Mouse (Mus musculus): Measurements from ENCODE around the gene F2. TPM values are rescaled to one million over a fixed set of nuclear protein-coding genes. Genes with fewer than 3 reads are reported as not detected.
"Not testable (repeated sequence)": the region's sequence is repeated elsewhere in the genome, so short reads cannot be mapped to it uniquely, and the experiment has no call there.

F2 gene
- polyA plus RNA-seq, 1 experiment from 2014 or later, result 0.18 TPM

- no peak overlapping the region for H3K4me3 ChIP-seq (ENCODE audit: low read depth, low read length)
- no peak overlapping the region for H3K27ac ChIP-seq (ENCODE audit: low read depth)
- H3K9ac ChIP-seq (ENCODE audit: low read length), result no peak overlapping the region
- peak; percentile 41 for DNase-seq (ENCODE audit: low spot score)
- no peak overlapping the region for H3K4me2 ChIP-seq (ENCODE audit: low read length)
- no peak for ATAC-seq (replicated peaks; ENCODE audit: low FRiP score, low TSS enrichment, low read depth)
- H3K36me3 ChIP-seq (ENCODE audit: control insufficient read depth, insufficient read depth, low read length), result no peaks in the 10 kb centered on the region
- H3K4me1 ChIP-seq (replicated peaks; ENCODE audit: control insufficient read depth, insufficient read depth, low read length), result no peaks in the 10 kb centered on the region
- H3K27me3 ChIP-seq (replicated peaks; ENCODE audit: control insufficient read depth, insufficient read depth, low read length), result no peaks in the 10 kb centered on the region
- 81% methylated on average over 18 of the region's 18 CpGs for WGBS
- no peaks in the 10 kb centered on the region for H3K9me3 ChIP-seq (ENCODE audit: control insufficient read depth, low read length)
Measured at GRCm38 (mm10) chr2:91629682-91630081, 6.5 kb downstream of the F2 start.

- no peak for ATAC-seq (replicated peaks; ENCODE audit: low FRiP score, low TSS enrichment, low read depth)
- Histone ChIP-seq H3K4me3 (ENCODE audit: low read depth, low read length) (no peak overlapping the region), H3K36me3 (ENCODE audit: control insufficient read depth, insufficient read depth, low read length) (peaks cover 2% of the 10 kb centered on the region; the same call in 1 of the 2 replicates), H3K27ac (ENCODE audit: low read depth) (no peak overlapping the region), H3K4me2 (ENCODE audit: low read length) (no peak overlapping the region), H3K9me3 (ENCODE audit: control insufficient read depth, low read length) (no peaks in the 10 kb centered on the region), H3K9ac (ENCODE audit: low read length) (no peak overlapping the region), H3K27me3 (replicated peaks; ENCODE audit: control insufficient read depth, insufficient read depth, low read length) (no peaks in the 10 kb centered on the region), H3K4me1 (replicated peaks; ENCODE audit: control insufficient read depth, insufficient read depth, low read length) (no peaks in the 10 kb centered on the region)
- no peak for DNase-seq (ENCODE audit: low spot score)
- 88% methylated on average over 8 of the region's 8 CpGs for WGBS
Measured at GRCm38 (mm10) chr2:91628171-91628570, 8.0 kb downstream of the F2 start.

- DNase-seq (ENCODE audit: low spot score), result no peak
- ATAC-seq (replicated peaks; ENCODE audit: low FRiP score, low TSS enrichment, low read depth), result no peak
- 76% methylated on average over 5 of the region's 5 CpGs for WGBS
- Histone ChIP-seq H3K27me3 (replicated peaks; ENCODE audit: control insufficient read depth, insufficient read depth, low read length) (no peaks in the 10 kb centered on the region), H3K9me3 (ENCODE audit: control insufficient read depth, low read length) (no peaks in the 10 kb centered on the region), H3K4me3 (ENCODE audit: low read depth, low read length) (no peak overlapping the region), H3K4me2 (ENCODE audit: low read length) (no peak overlapping the region), H3K36me3 (ENCODE audit: control insufficient read depth, insufficient read depth, low read length) (peaks cover 9% of the 10 kb centered on the region), H3K9ac (ENCODE audit: low read length) (no peak overlapping the region), H3K27ac (ENCODE audit: low read depth) (no peak overlapping the region), H3K4me1 (replicated peaks; ENCODE audit: control insufficient read depth, insufficient read depth, low read length) (no peaks in the 10 kb centered on the region)
Measured at GRCm38 (mm10) chr2:91627486-91627885, 8.7 kb downstream of the F2 start.

- DNase-seq (ENCODE audit: low spot score); H3K27ac ChIP-seq (ENCODE audit: low read depth); H3K9ac ChIP-seq (ENCODE audit: low read length); H3K9me3 ChIP-seq (ENCODE audit: control insufficient read depth, low read length); H3K4me2 ChIP-seq (ENCODE audit: low read length); ATAC-seq (replicated peaks; ENCODE audit: low FRiP score, low TSS enrichment, low read depth); H3K4me1 ChIP-seq (replicated peaks; ENCODE audit: control insufficient read depth, insufficient read depth, low read length); H3K4me3 ChIP-seq (ENCODE audit: low read depth, low read length); H3K27me3 ChIP-seq (replicated peaks; ENCODE audit: control insufficient read depth, insufficient read depth, low read length): not testable (repeated sequence)
- 94% methylated on average over 7 of the region's 7 CpGs for WGBS
- H3K36me3 ChIP-seq (ENCODE audit: control insufficient read depth, insufficient read depth, low read length), result peaks cover 50% of the 10 kb centered on the region
Measured at GRCm38 (mm10) chr2:91623366-91623765, 12.8 kb downstream of the F2 start.

- H3K27ac ChIP-seq (ENCODE audit: low read depth), result no peak overlapping the region
- WGBS, result 94% methylated on average over 5 of the region's 5 CpGs
- no peaks in the 10 kb centered on the region for H3K4me1 ChIP-seq (replicated peaks; ENCODE audit: control insufficient read depth, insufficient read depth, low read length)
- no peak overlapping the region for H3K4me2 ChIP-seq (ENCODE audit: low read length)
- no peak overlapping the region for H3K4me3 ChIP-seq (ENCODE audit: low read depth, low read length)
- no peak overlapping the region for H3K9ac ChIP-seq (ENCODE audit: low read length)
- H3K36me3 ChIP-seq (ENCODE audit: control insufficient read depth, insufficient read depth, low read length), result peaks cover 60% of the 10 kb centered on the region
- no peaks in the 10 kb centered on the region for H3K9me3 ChIP-seq (ENCODE audit: control insufficient read depth, low read length)
- no peaks in the 10 kb centered on the region for H3K27me3 ChIP-seq (replicated peaks; ENCODE audit: control insufficient read depth, insufficient read depth, low read length)
- no peak for DNase-seq (ENCODE audit: low spot score)
- no peak for ATAC-seq (replicated peaks; ENCODE audit: low FRiP score, low TSS enrichment, low read depth)
Measured at GRCm38 (mm10) chr2:91622356-91622755, 13.9 kb downstream of the F2 start.

- H3K27ac ChIP-seq (ENCODE audit: low read depth); H3K4me2 ChIP-seq (ENCODE audit: low read length); H3K27me3 ChIP-seq (replicated peaks; ENCODE audit: control insufficient read depth, insufficient read depth, low read length); ATAC-seq (replicated peaks; ENCODE audit: low FRiP score, low TSS enrichment, low read depth); H3K4me3 ChIP-seq (ENCODE audit: low read depth, low read length); H3K9ac ChIP-seq (ENCODE audit: low read length); H3K4me1 ChIP-seq (replicated peaks; ENCODE audit: control insufficient read depth, insufficient read depth, low read length); H3K9me3 ChIP-seq (ENCODE audit: control insufficient read depth, low read length); DNase-seq (ENCODE audit: low spot score): not testable (repeated sequence)
- H3K36me3 ChIP-seq (ENCODE audit: control insufficient read depth, insufficient read depth, low read length), result peaks cover 70% of the 10 kb centered on the region
Measured at GRCm38 (mm10) chr2:91609370-91609769, 26.8 kb downstream of the F2 start.

GRCm38 (mm10) chr2:91602389-91602788 is 33.8 kb downstream of the F2 start:
- Histone ChIP-seq H3K9ac (ENCODE audit: low read length) (no peak overlapping the region), H3K27ac (ENCODE audit: low read depth) (no peak overlapping the region), H3K27me3 (replicated peaks; ENCODE audit: control insufficient read depth, insufficient read depth, low read length) (no peaks in the 10 kb centered on the region), H3K4me1 (replicated peaks; ENCODE audit: control insufficient read depth, insufficient read depth, low read length) (no peaks in the 10 kb centered on the region), H3K9me3 (ENCODE audit: control insufficient read depth, low read length) (no peaks in the 10 kb centered on the region), H3K4me3 (ENCODE audit: low read depth, low read length) (no peak overlapping the region), H3K4me2 (ENCODE audit: low read length) (no peak overlapping the region), H3K36me3 (ENCODE audit: control insufficient read depth, insufficient read depth, low read length) (peaks cover 90% of the 10 kb centered on the region)
- DNase-seq (ENCODE audit: low spot score) (no peak), ATAC-seq (replicated peaks; ENCODE audit: low FRiP score, low TSS enrichment, low read depth) (no peak)
- WGBS, result 91% methylated on average over 4 of the region's 4 CpGs

- whole genome bisulfite sequencing, result 99% methylated on average over 4 of the region's 4 CpGs
- H3K36me3 ChIP-seq (ENCODE audit: control insufficient read depth, insufficient read depth, low read length), result peaks cover 93% of the 10 kb centered on the region
- no peak overlapping the region for H3K4me3 ChIP-seq (ENCODE audit: low read depth, low read length)
- no peaks in the 10 kb centered on the region for H3K27me3 ChIP-seq (replicated peaks; ENCODE audit: control insufficient read depth, insufficient read depth, low read length)
- ATAC-seq (replicated peaks; ENCODE audit: low FRiP score, low TSS enrichment, low read depth) (no peak), DNase-seq (ENCODE audit: low spot score) (no peak)
- H3K9ac ChIP-seq (ENCODE audit: low read length), result no peak overlapping the region
- no peaks in the 10 kb centered on the region for H3K4me1 ChIP-seq (replicated peaks; ENCODE audit: control insufficient read depth, insufficient read depth, low read length)
- H3K27ac ChIP-seq (ENCODE audit: low read depth), result no peak overlapping the region
- no peaks in the 10 kb centered on the region for H3K9me3 ChIP-seq (ENCODE audit: control insufficient read depth, low read length)
- no peak overlapping the region for H3K4me2 ChIP-seq (ENCODE audit: low read length)
Measured at GRCm38 (mm10) chr2:91600475-91600874, 35.7 kb downstream of the F2 start.

GRCm38 (mm10) chr2:91586242-91586641 is 50.0 kb downstream of the F2 start:
- Histone ChIP-seq H3K27me3 (replicated peaks; ENCODE audit: control insufficient read depth, insufficient read depth, low read length) (no peaks in the 10 kb centered on the region), H3K9ac (ENCODE audit: low read length) (no peak overlapping the region), H3K36me3 (ENCODE audit: control insufficient read depth, insufficient read depth, low read length) (peaks cover 79% of the 10 kb centered on the region), H3K4me3 (ENCODE audit: low read depth, low read length) (no peak overlapping the region), H3K27ac (ENCODE audit: low read depth) (no peak overlapping the region), H3K4me1 (replicated peaks; ENCODE audit: control insufficient read depth, insufficient read depth, low read length) (no peaks in the 10 kb centered on the region), H3K4me2 (ENCODE audit: low read length) (no peak overlapping the region), H3K9me3 (ENCODE audit: control insufficient read depth, low read length) (no peaks in the 10 kb centered on the region)
- DNase-seq (ENCODE audit: low spot score) (no peak), ATAC-seq (replicated peaks; ENCODE audit: low FRiP score, low TSS enrichment, low read depth) (no peak)
- WGBS, result 94% methylated on average over 1 of the region's 1 CpGs

Data from intestine, embryonic 14.5 days (tissue).